Mouse (Mus musculus) ovary, postnatal 10 days (tissue): Measurements from ENCODE around the gene Tln1.
"Not testable (repeated sequence)": the region's sequence is repeated elsewhere in the genome, so short reads cannot be mapped to it uniquely, and the experiment has no call there.

ENCODE experiments used
- DNase-seq: peaks from one replicate; pipeline ENCODE4 v3.0.0; 2022; ENCODE audit warnings: low spot score

The Tln1 gene

GRCm38 (mm10) chr4:43561997-43562768 is at the start of gene Tln1, which contains the start of gene Creb3:
Tln1 (minus strand) TSS chr4:43562691.
Creb3 (plus strand) TSS chr4:43562332.
- peak; percentile 89 for DNase-seq

GRCm38 (mm10) chr4:43604751-43605685 is 42.5 kb upstream of the Tln1 start:
- no peak for DNase-seq

GRCm38 (mm10) chr4:43604099-43604498 is 41.6 kb upstream of the Tln1 start:
- no peak for DNase-seq

- no peak for DNase-seq
Observed at GRCm38 (mm10) chr4:43600195-43600934, 37.9 kb upstream of the Tln1 start.

GRCm38 (mm10) chr4:43598650-43599380 is 36.3 kb upstream of the Tln1 start:
- DNase-seq: no peak

GRCm38 (mm10) chr4:43598200-43598599 is 35.7 kb upstream of the Tln1 start:
- DNase-seq: no peak

GRCm38 (mm10) chr4:43596597-43596996 is 34.1 kb upstream of the Tln1 start:
- DNase-seq: not testable (repeated sequence)

GRCm38 (mm10) chr4:43593453-43593852 is 31.0 kb upstream of the Tln1 start:
- DNase-seq: no peak

- DNase-seq: no peak
Observed at GRCm38 (mm10) chr4:43591961-43592360, 29.5 kb upstream of the Tln1 start.

GRCm38 (mm10) chr4:43591543-43591942 is 29.1 kb upstream of the Tln1 start:
- DNase-seq: no peak

GRCm38 (mm10) chr4:43587681-43588080 is 25.2 kb upstream of the Tln1 start:
- no peak for DNase-seq

GRCm38 (mm10) chr4:43586411-43586810 is 23.9 kb upstream of the Tln1 start:
- DNase-seq: no peak

GRCm38 (mm10) chr4:43585682-43586081 is 23.2 kb upstream of the Tln1 start:
- DNase-seq: no peak

- no peak for DNase-seq
Observed at GRCm38 (mm10) chr4:43584444-43585416, 22.2 kb upstream of the Tln1 start, which contains the start of gene Msmp. Msmp (minus strand) TSS chr4:43584494.

- no peak for DNase-seq
Observed at GRCm38 (mm10) chr4:43583421-43583820, 20.9 kb upstream of the Tln1 start.

GRCm38 (mm10) chr4:43582241-43582640 is 19.8 kb upstream of the Tln1 start:
- no peak for DNase-seq

- DNase-seq: no peak
Observed at GRCm38 (mm10) chr4:43581381-43581780, 18.9 kb upstream of the Tln1 start.

GRCm38 (mm10) chr4:43580721-43581120 is 18.2 kb upstream of the Tln1 start:
- no peak for DNase-seq

- no peak for DNase-seq
Observed at GRCm38 (mm10) chr4:43579731-43580130, 17.2 kb upstream of the Tln1 start.

GRCm38 (mm10) chr4:43579256-43579655 is 16.8 kb upstream of the Tln1 start:
- DNase-seq: no peak
